Mouse (Mus musculus) spleen, adult 2 months (tissue): ENCODE data around the gene Naa10.

ENCODE experiments used
- CTCF ChIP-seq: fragments of 200-500 bp; IDR thresholded peaks from 2 replicates; pipeline ENCODE4 v1.5.1; 2011; ENCODE audit warnings: mild to moderate bottlenecking, inconsistent platforms; ENCODE audit not compliant: insufficient read depth, insufficient read length, insufficient replicate concordance; ENCODE audit errors: extremely low read depth
- POLR2A ChIP-seq: fragments of 200-500 bp; IDR thresholded peaks from 2 replicates; pipeline ENCODE4 v1.6.1; 2011; ENCODE audit warnings: low read depth, low read length, inconsistent platforms

- peak; percentile 25 for TF ChIP-seq POLR2A
- no peak for TF ChIP-seq CTCF
Observed at GRCm38 (mm10) chrX:73966248-73967176, 44.8 kb upstream of the Naa10 start, which contains the start of gene Hcfc1.
